Mouse (Mus musculus) neural tube, embryonic 10.5 days (tissue): Measurements from ENCODE around the gene Slc27a3.
"Not testable (repeated sequence)": the region's sequence is repeated elsewhere in the genome, so short reads cannot be mapped to it uniquely, and the experiment has no call there.

ENCODE experiments used
- DNase-seq: peaks from one replicate; pipeline ENCODE4 v3.0.0-alpha.2; 2017; ENCODE audit warnings: low spot score; ENCODE audit errors: extremely low spot score

Slc27a3 gene

DNA sequence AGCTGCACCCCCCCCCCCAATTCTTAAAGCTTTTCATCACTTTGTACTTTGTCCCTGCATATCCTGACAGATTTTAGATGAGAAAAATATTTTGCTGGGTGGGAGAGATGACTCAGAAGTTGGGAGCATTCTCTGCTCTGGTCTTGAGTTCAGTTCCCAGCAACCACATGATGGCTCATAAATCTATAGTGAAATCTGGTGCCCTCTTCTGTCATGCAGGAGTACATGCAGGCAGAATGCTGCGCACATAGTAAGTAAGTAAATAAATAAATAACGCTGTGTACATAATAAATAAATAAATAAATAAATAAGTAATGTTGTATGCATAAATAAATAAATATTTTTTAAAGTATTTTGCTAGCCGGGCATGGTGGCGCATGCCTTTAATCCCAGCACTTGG is 41.9 kb downstream of the Slc27a3 start:
- no peak for DNase-seq

GRCm38 (mm10) chr3:90342853-90343252 is 46.9 kb downstream of the Slc27a3 start:
- DNase-seq: not testable (repeated sequence)

GRCm38 (mm10) chr3:90340177-90340576 is 49.6 kb downstream of the Slc27a3 start:
- DNase-seq: no peak

- no peak for DNase-seq
Observed at GRCm38 (mm10) chr3:90338190-90338589, 51.5 kb downstream of the Slc27a3 start.

GRCm38 (mm10) chr3:90335517-90335916 is 54.2 kb downstream of the Slc27a3 start:
- no peak for DNase-seq
